Mouse (Mus musculus): ENCODE results near the gene H2-M10.6. TPM values are rescaled to one million over a fixed set of nuclear protein-coding genes. Genes with fewer than 3 reads are reported as not detected.

H2-M10.6 gene
- total and polyA plus RNA-seq, 3 experiments = not detected

DNA sequence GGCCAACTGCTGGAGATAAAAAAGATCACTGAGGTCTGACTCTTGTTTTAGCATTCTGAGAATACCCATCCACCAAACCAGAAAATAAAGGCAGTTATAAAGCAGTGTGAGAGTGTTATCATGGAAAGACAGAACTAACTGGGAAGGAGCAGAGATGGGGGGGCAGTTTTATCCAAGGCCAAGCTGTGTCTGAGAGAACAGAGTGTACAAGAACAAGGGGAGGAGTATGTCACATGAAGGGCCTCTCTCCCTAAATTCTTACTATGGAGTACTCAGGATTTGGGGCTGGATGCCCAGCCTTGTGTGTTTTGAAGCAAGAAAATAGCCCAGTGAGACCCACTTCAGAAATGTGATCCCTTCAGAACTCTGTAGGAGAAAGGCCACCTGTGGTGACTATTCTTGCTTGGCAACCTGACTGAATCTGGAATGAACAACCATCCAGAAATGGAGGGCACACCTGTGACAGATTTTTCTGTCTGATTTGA lies 29.0 kb downstream of the H2-M10.6 start:
- H3K79me2 ChIP-seq (ENCODE audit: control insufficient read depth, insufficient read depth, low read length, poor library complexity) = no peaks in the 10 kb centered on the region
- no peak overlapping the region for H3K27ac ChIP-seq (ENCODE audit: control insufficient read depth, low read depth, low read length)
- no peak for TF ChIP-seq USF2 (IDR thresholded peaks at IDR 0.05; ENCODE audit: borderline replicate concordance in 1 of 2, insufficient read depth in 1 of 2, low read depth in 1 of 2, low read length in 2 of 2)
- no peak for TF ChIP-seq GATA1 (IDR thresholded peaks at IDR 0.05; ENCODE audit: low read depth, low read length)
- no peak for TF ChIP-seq SMC3 (IDR thresholded peaks at IDR 0.05; ENCODE audit: low read depth, low read length)
- no peak for TF ChIP-seq ETS1 (IDR thresholded peaks at IDR 0.05; ENCODE audit: low read depth, low read length)
- no peak for TF ChIP-seq CHD2 (IDR thresholded peaks at IDR 0.05; ENCODE audit: low read length)
- TF ChIP-seq ZKSCAN1 (IDR thresholded peaks at IDR 0.05; ENCODE audit: low read depth, low read length) = no peak
- peaks cover 24 to 34% of the 10 kb centered on the region in 2 experiments for H3K4me1 ChIP-seq (ENCODE audit: control insufficient read depth in 1 of 2, insufficient read depth in 2 of 2, low read length in 2 of 2)
- no peak for DNase-seq (ENCODE audit: low read depth, low spot score)
- H3K9me3 ChIP-seq (replicated peaks; ENCODE audit: insufficient read depth, low read length) = no peaks in the 10 kb centered on the region
- H3K4me3 ChIP-seq (ENCODE audit: control insufficient read depth in 1 of 2, insufficient read depth in 1 of 2, low read depth in 2 of 2, low read length in 2 of 2) = no peak overlapping the region
- H3K27me3 ChIP-seq (ENCODE audit: control insufficient read depth in 1 of 2, insufficient read depth in 2 of 2, low read length in 2 of 2) = no peaks in the 10 kb centered on the region
- H3K9ac ChIP-seq (ENCODE audit: control insufficient read depth, low read depth, low read length, poor library complexity, severe bottlenecking) = no peak overlapping the region
- peaks cover 0 to 28% of the 10 kb centered on the region in 2 experiments; a peak in 2 of 4 replicates for H3K36me3 ChIP-seq (ENCODE audit: control insufficient read depth in 1 of 2, insufficient read depth in 2 of 2, low read length in 2 of 2)

DNA sequence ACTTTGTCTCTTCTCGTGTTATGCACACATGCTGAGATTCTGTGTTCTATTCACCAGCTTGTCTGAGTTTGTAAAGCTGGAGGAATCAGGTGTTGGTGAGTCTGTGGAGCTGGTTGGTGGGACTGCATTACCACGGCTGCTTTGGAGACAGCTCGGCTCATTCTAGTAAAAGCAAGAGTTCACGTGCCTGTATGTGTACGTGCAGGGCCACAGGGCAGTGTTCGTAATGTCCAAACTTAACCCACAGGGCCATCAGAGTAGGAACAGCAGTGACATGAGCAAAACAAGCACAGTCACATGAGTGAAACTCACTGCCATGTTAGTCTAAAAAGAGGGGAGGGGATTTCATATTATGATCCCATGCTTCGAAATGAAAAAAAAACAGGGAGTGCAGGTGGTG lies 31.7 kb downstream of the H2-M10.6 start:
- no peak for DNase-seq (ENCODE audit: low read depth, low spot score)
- no peak overlapping the region for H3K9ac ChIP-seq (ENCODE audit: control insufficient read depth, low read depth, low read length, poor library complexity, severe bottlenecking)
- TF ChIP-seq ELF1 (IDR thresholded peaks at IDR 0.05; ENCODE audit: low read depth, low read length) (no peak), JUND (IDR thresholded peaks at IDR 0.05; ENCODE audit: low read depth, low read length) (no peak), MAFK (IDR thresholded peaks at IDR 0.05; ENCODE audit: borderline replicate concordance, low read depth, low read length) (no peak), ZC3H11A (IDR thresholded peaks at IDR 0.05; ENCODE audit: low read depth, low read length) (no peak), MYB (IDR thresholded peaks at IDR 0.05; ENCODE audit: low read depth, low read length) (no peak), CHD2 (IDR thresholded peaks at IDR 0.05; ENCODE audit: low read length) (no peak), POLR2AphosphoS5 (IDR thresholded peaks at IDR 0.05; ENCODE audit: borderline replicate concordance, low read depth, low read length) (no peak), KAT2A (conservative IDR thresholded peaks at IDR 0.05; ENCODE audit: low read depth, low read length) (no peak), HCFC1 (IDR thresholded peaks at IDR 0.05; ENCODE audit: low read depth, low read length) (no peak), POLR2AphosphoS2 (IDR thresholded peaks at IDR 0.05; ENCODE audit: low read length) (no peak), UBTF (IDR thresholded peaks at IDR 0.05; ENCODE audit: borderline replicate concordance, insufficient read depth, low read depth, low read length) (no peak), EP300 (IDR thresholded peaks at IDR 0.05; ENCODE audit: low read depth in 1 of 2, low read length in 2 of 2) (no peak), CHD1 (IDR thresholded peaks at IDR 0.05; ENCODE audit: low read depth, low read length) (no peak)
- no peaks in the 10 kb centered on the region for H3K79me2 ChIP-seq (ENCODE audit: control insufficient read depth, insufficient read depth, low read length, poor library complexity)
- H3K27ac ChIP-seq (ENCODE audit: control insufficient read depth, low read depth, low read length) = peak overlapping the region; percentile 17
- no peak overlapping the region for H3K4me3 ChIP-seq (ENCODE audit: control insufficient read depth in 1 of 2, insufficient read depth in 1 of 2, low read depth in 2 of 2, low read length in 2 of 2)
- peaks cover 19 to 30% of the 10 kb centered on the region in 2 experiments for H3K4me1 ChIP-seq (ENCODE audit: control insufficient read depth in 1 of 2, insufficient read depth in 2 of 2, low read length in 2 of 2)
- H3K27me3 ChIP-seq (ENCODE audit: control insufficient read depth in 1 of 2, insufficient read depth in 2 of 2, low read length in 2 of 2) = no peaks in the 10 kb centered on the region
- H3K9me3 ChIP-seq (replicated peaks; ENCODE audit: insufficient read depth, low read length) = no peaks in the 10 kb centered on the region
- H3K36me3 ChIP-seq (ENCODE audit: control insufficient read depth in 1 of 2, insufficient read depth in 2 of 2, low read length in 2 of 2) = peaks cover 0 to 30% of the 10 kb centered on the region in 2 experiments; a peak in 2 of 4 replicates

Measured in MEL (cell line).